11 mouse cellular contexts compared by ENCODE assay signal in the genomic region with DNA sequence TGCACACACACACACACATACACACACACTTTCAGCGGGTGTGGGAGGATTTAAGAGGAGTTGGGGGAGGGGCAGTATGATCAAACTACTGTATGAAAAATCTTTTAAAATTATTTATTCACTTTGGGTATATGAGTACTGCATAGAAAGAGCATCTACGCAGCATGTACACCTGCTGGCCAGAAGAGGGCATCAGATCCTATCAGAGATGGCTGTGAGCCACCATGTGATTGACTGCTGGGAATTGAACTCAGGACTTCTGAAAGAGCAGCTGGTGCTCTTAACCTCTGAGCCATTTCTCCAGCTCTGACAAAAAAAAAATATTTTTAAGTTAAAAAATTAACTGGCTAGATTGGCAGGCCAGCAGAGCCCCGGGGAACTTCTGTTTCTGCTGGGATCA. TPM values are rescaled to one million over a fixed set of nuclear protein-coding genes. Genes with fewer than 3 reads are reported as not detected.
DNase-seq lines count a peak whose midpoint lies in the region; ATAC-seq and TF ChIP-seq lines count a peak whose summit lies in the region.
"Had no signal": no experiment of that assay in that cellular context is flagged by ENCODE, and none has a peak within 500 bp of the region (broad histone marks: within the 10 kb centered on the region; RNA-seq: fewer than 3 reads in every experiment).

No protein-coding gene starts in this region.

- no peak overlapping the region for H3K9ac ChIP-seq in forebrain, embryonic 14.5 days (ENCODE audit: low read length)
- no peak overlapping the region for H3K9ac ChIP-seq in forebrain, embryonic 15.5 days (replicated peaks)
- no peak overlapping the region for H3K9ac ChIP-seq in midbrain, postnatal 0 days (replicated peaks; ENCODE audit: low read length, poor library complexity, severe bottlenecking)
- H3K9ac ChIP-seq in midbrain, embryonic 16.5 days (ENCODE audit: low read depth, low read length), result no peak overlapping the region
- H3K9ac ChIP-seq in neural tube, embryonic 15.5 days (replicated peaks), result no peak overlapping the region
- H3K9ac ChIP-seq: limb, embryonic 13.5 days had no signal

- TF ChIP-seq POLR2A in small intestine, adult 2 months (IDR thresholded peaks at IDR 0.05; ENCODE audit: low read depth, low read length), result no peak

- peaks cover 16% of the 10 kb centered on the region for H3K27me3 ChIP-seq in forebrain, embryonic 14.5 days (replicated peaks; ENCODE audit: control insufficient read depth, insufficient read depth, low read length)
- peaks cover 11% of the 10 kb centered on the region for H3K27me3 ChIP-seq in forebrain, embryonic 15.5 days
- no peaks in the 10 kb centered on the region for H3K27me3 ChIP-seq in midbrain, postnatal 0 days (ENCODE audit: insufficient read depth, low read length)
- H3K27me3 ChIP-seq in midbrain, embryonic 16.5 days (ENCODE audit: control insufficient read depth, insufficient read depth, low read depth, low read length), result no peaks in the 10 kb centered on the region
- H3K27me3 ChIP-seq in small intestine, adult 2 months (ENCODE audit: control insufficient read depth, insufficient read depth, low read length), result peaks cover 13% of the 10 kb centered on the region
- peaks cover 5% of the 10 kb centered on the region; the same call in 1 of the 2 replicates for H3K27me3 ChIP-seq in neural tube, embryonic 15.5 days (replicated peaks)

- ATAC-seq in forebrain, embryonic 14.5 days, result no peak
- no peak for ATAC-seq in forebrain, embryonic 15.5 days (replicated peaks)
- no peak for ATAC-seq in midbrain, postnatal 0 days (ENCODE audit: low FRiP score)
- ATAC-seq in midbrain, embryonic 16.5 days, result no peak
- no peak for ATAC-seq in neural tube, embryonic 15.5 days (ENCODE audit: low FRiP score)

- no peak overlapping the region for H3K4me2 ChIP-seq in forebrain, embryonic 14.5 days (ENCODE audit: low read length)
- no peak overlapping the region for H3K4me2 ChIP-seq in forebrain, embryonic 15.5 days (replicated peaks)
- no peak overlapping the region for H3K4me2 ChIP-seq in midbrain, postnatal 0 days (ENCODE audit: low read depth, low read length, poor library complexity, severe bottlenecking)
- H3K4me2 ChIP-seq in midbrain, embryonic 16.5 days (ENCODE audit: low read length), result no peak overlapping the region
- H3K4me2 ChIP-seq in neural tube, embryonic 15.5 days, result no peak overlapping the region
- H3K4me2 ChIP-seq: limb, embryonic 13.5 days had no signal

- no peaks in the 10 kb centered on the region for H3K36me3 ChIP-seq in forebrain, embryonic 14.5 days (ENCODE audit: control insufficient read depth, insufficient read depth, low read length)
- no peaks in the 10 kb centered on the region for H3K36me3 ChIP-seq in forebrain, embryonic 15.5 days
- no peaks in the 10 kb centered on the region for H3K36me3 ChIP-seq in midbrain, postnatal 0 days (ENCODE audit: insufficient read depth, low read length)
- no peaks in the 10 kb centered on the region for H3K36me3 ChIP-seq in midbrain, embryonic 16.5 days (ENCODE audit: control insufficient read depth, insufficient read depth, low read length)
- no peaks in the 10 kb centered on the region for H3K36me3 ChIP-seq in small intestine, adult 2 months (ENCODE audit: control insufficient read depth, insufficient read depth, low read length)
- H3K36me3 ChIP-seq in neural tube, embryonic 15.5 days, result no peaks in the 10 kb centered on the region
- H3K36me3 ChIP-seq: limb, embryonic 13.5 days had no signal

- DNase-seq in forebrain, embryonic 14.5 days (ENCODE audit: low spot score), result peak; percentile 51
- peak; percentile 53 for DNase-seq in midbrain, postnatal 0 days (ENCODE audit: low spot score)
- DNase-seq in embryo, embryonic 10.5 days (ENCODE audit: low spot score), result peak; percentile 53
- DNase-seq in testis, postnatal 10 days (ENCODE audit: low spot score), result no peak

- no peaks in the 10 kb centered on the region for H3K4me1 ChIP-seq in forebrain, embryonic 14.5 days (ENCODE audit: control insufficient read depth, insufficient read depth, low read length)
- H3K4me1 ChIP-seq in forebrain, embryonic 15.5 days, result peaks cover 10% of the 10 kb centered on the region
- no peaks in the 10 kb centered on the region for H3K4me1 ChIP-seq in midbrain, postnatal 0 days (ENCODE audit: insufficient read depth, low read length)
- no peaks in the 10 kb centered on the region for H3K4me1 ChIP-seq in midbrain, embryonic 16.5 days (ENCODE audit: control insufficient read depth, insufficient read depth, low read length)
- peaks cover 3% of the 10 kb centered on the region; the same call in 1 of the 2 replicates for H3K4me1 ChIP-seq in small intestine, adult 2 months (ENCODE audit: control insufficient read depth, insufficient read depth, insufficient read length, low read length)
- H3K4me1 ChIP-seq in neural tube, embryonic 15.5 days, result peaks cover 10% of the 10 kb centered on the region

- H3K9me3 ChIP-seq in forebrain, embryonic 14.5 days (replicated peaks; ENCODE audit: control insufficient read depth, low read length), result no peaks in the 10 kb centered on the region
- H3K9me3 ChIP-seq in forebrain, embryonic 15.5 days, result no peaks in the 10 kb centered on the region
- H3K9me3 ChIP-seq in midbrain, postnatal 0 days (ENCODE audit: low read length), result no peaks in the 10 kb centered on the region
- H3K9me3 ChIP-seq in midbrain, embryonic 16.5 days (replicated peaks; ENCODE audit: control insufficient read depth, low read length, poor library complexity, severe bottlenecking), result no peaks in the 10 kb centered on the region
- H3K9me3 ChIP-seq in neural tube, embryonic 15.5 days (replicated peaks), result no peaks in the 10 kb centered on the region
- H3K9me3 ChIP-seq: limb, embryonic 13.5 days had no signal

- TF ChIP-seq CTCF in midbrain, postnatal 0 days (IDR thresholded peaks at IDR 0.05), result peak; percentile 70
- TF ChIP-seq CTCF in small intestine, adult 2 months (IDR thresholded peaks at IDR 0.05; ENCODE audit: extremely low read depth, insufficient read length, insufficient replicate concordance, low read depth, low read length), result 0 out of 2 replicates have a peak, but pooled peaks have one; percentile 30

- H3K27ac ChIP-seq in forebrain, embryonic 14.5 days (ENCODE audit: low read depth, low read length), result no peak overlapping the region
- H3K27ac ChIP-seq in forebrain, embryonic 15.5 days (replicated peaks), result no peak overlapping the region
- H3K27ac ChIP-seq in midbrain, postnatal 0 days (ENCODE audit: low read depth, low read length), result no peak overlapping the region
- H3K27ac ChIP-seq in midbrain, embryonic 16.5 days (ENCODE audit: low read length), result no peak overlapping the region
- no peak overlapping the region for H3K27ac ChIP-seq in small intestine, adult 2 months (ENCODE audit: insufficient read depth, low read depth, low read length)
- H3K27ac ChIP-seq in neural tube, embryonic 15.5 days (replicated peaks), result no peak overlapping the region
- H3K27ac ChIP-seq: limb, embryonic 13.5 days had no signal

- H3K4me3 ChIP-seq in forebrain, embryonic 14.5 days (ENCODE audit: low read depth, low read length), result no peak overlapping the region
- no peak overlapping the region for H3K4me3 ChIP-seq in forebrain, embryonic 15.5 days
- no peak overlapping the region for H3K4me3 ChIP-seq in midbrain, postnatal 0 days (ENCODE audit: low read depth, low read length)
- no peak overlapping the region for H3K4me3 ChIP-seq in midbrain, embryonic 16.5 days (ENCODE audit: low read depth, low read length)
- H3K4me3 ChIP-seq in small intestine, adult 2 months (ENCODE audit: low read depth, low read length), result no peak overlapping the region
- H3K4me3 ChIP-seq in neural tube, embryonic 15.5 days (replicated peaks), result no peak overlapping the region
- H3K4me3 ChIP-seq: limb, embryonic 13.5 days had no signal

- 58% methylated on average over 3 of the region's 3 CpGs for WGBS in forebrain, embryonic 14.5 days
- 61% methylated on average over 3 of the region's 3 CpGs for WGBS in forebrain, embryonic 15.5 days
- 56% methylated on average over 3 of the region's 3 CpGs for WGBS in midbrain, postnatal 0 days
- WGBS in midbrain, embryonic 16.5 days, result 64% methylated on average over 3 of the region's 3 CpGs
- 31% methylated on average over 3 of the region's 3 CpGs for WGBS in small intestine, adult 2 months
- WGBS in neural tube, embryonic 15.5 days, result 60% methylated on average over 3 of the region's 3 CpGs

RNA-seq across cellular contexts. Expression of gene Neurl1a, which starts 4.1 kb away (rescaled TPM):
- polyA plus RNA-seq in forebrain, embryonic 14.5 days (2014; fragmentation: Nextera tagmentation; extraction: Ambion mirVana), result 3.7 and 6.4 TPM in 2 replicates
- 7.2 and 7.9 TPM in 2 replicates for polyA plus RNA-seq in forebrain, embryonic 15.5 days (2015; fragmentation: Nextera tagmentation; extraction: Ambion mirVana)
- total RNA-seq in midbrain, postnatal 0 days (2014; rRNA removed), result 66.9 and 82.4 TPM in 2 replicates
- polyA plus RNA-seq in midbrain, postnatal 0 days (2015; fragmentation: Nextera tagmentation; extraction: Ambion mirVana), result 16.2 and 16.8 TPM in 2 replicates
- 15.3 and 15.4 TPM in 2 replicates for polyA plus RNA-seq in midbrain, embryonic 16.5 days (2015; fragmentation: Nextera tagmentation; extraction: Ambion mirVana)
- 2.8 and 6.7 TPM in 2 replicates for polyA plus RNA-seq in small intestine, adult 2 months (2012; rRNA removed)
- polyA plus RNA-seq in neural tube, embryonic 15.5 days (2015; fragmentation: Nextera tagmentation; extraction: Ambion mirVana), result 13.7 and 15.4 TPM in 2 replicates

RNA-seq across cellular contexts. Expression of gene Calhm3, which starts 17.0 kb away (rescaled TPM):
- polyA plus RNA-seq in forebrain, embryonic 14.5 days (2014; fragmentation: Nextera tagmentation; extraction: Ambion mirVana), result not detected in 2 replicates
- polyA plus RNA-seq in forebrain, embryonic 15.5 days (2015; fragmentation: Nextera tagmentation; extraction: Ambion mirVana), result not detected in 2 replicates
- total RNA-seq in midbrain, postnatal 0 days (2014; rRNA removed), result 0.33 TPM in 1 of 2 replicates, not detected in the other
- polyA plus RNA-seq in midbrain, postnatal 0 days (2015; fragmentation: Nextera tagmentation; extraction: Ambion mirVana), result 0.22 TPM in 1 of 2 replicates, not detected in the other
- not detected in 2 replicates for polyA plus RNA-seq in midbrain, embryonic 16.5 days (2015; fragmentation: Nextera tagmentation; extraction: Ambion mirVana)
- 0.27 TPM in 1 of 2 replicates, not detected in the other for polyA plus RNA-seq in small intestine, adult 2 months (2012; rRNA removed)
- 0.18 TPM in 1 of 2 replicates, not detected in the other for polyA plus RNA-seq in neural tube, embryonic 15.5 days (2015; fragmentation: Nextera tagmentation; extraction: Ambion mirVana)
- total RNA-seq: heart, adult 8-10 months; neutrophil, adult 5-6 weeks had no signal
- polyA plus RNA-seq: limb, embryonic 13.5 days had no signal

RNA-seq across cellular contexts. Expression of gene Calhm1, which starts 30.5 kb away (rescaled TPM):
- polyA plus RNA-seq in forebrain, embryonic 14.5 days (2014; fragmentation: Nextera tagmentation; extraction: Ambion mirVana), result not detected in 2 replicates
- not detected in 2 replicates for polyA plus RNA-seq in forebrain, embryonic 15.5 days (2015; fragmentation: Nextera tagmentation; extraction: Ambion mirVana)
- total RNA-seq in midbrain, postnatal 0 days (2014; rRNA removed), result not detected in 2 replicates
- polyA plus RNA-seq in midbrain, postnatal 0 days (2015; fragmentation: Nextera tagmentation; extraction: Ambion mirVana), result not detected in 2 replicates
- not detected in 2 replicates for polyA plus RNA-seq in midbrain, embryonic 16.5 days (2015; fragmentation: Nextera tagmentation; extraction: Ambion mirVana)
- not detected in 2 replicates for polyA plus RNA-seq in small intestine, adult 2 months (2012; rRNA removed)
- not detected in 2 replicates for polyA plus RNA-seq in neural tube, embryonic 15.5 days (2015; fragmentation: Nextera tagmentation; extraction: Ambion mirVana)
- total RNA-seq: heart, adult 8-10 months; neutrophil, adult 5-6 weeks had no signal
- polyA plus RNA-seq: limb, embryonic 13.5 days had no signal

RNA-seq across cellular contexts. Expression of gene Calhm2, which starts 36.4 kb away (rescaled TPM):
- 0.69 and 0.83 TPM in 2 replicates for polyA plus RNA-seq in forebrain, embryonic 14.5 days (2014; fragmentation: Nextera tagmentation; extraction: Ambion mirVana)
- 1.0 and 1.2 TPM in 2 replicates for polyA plus RNA-seq in forebrain, embryonic 15.5 days (2015; fragmentation: Nextera tagmentation; extraction: Ambion mirVana)
- 0.77 and 0.80 TPM in 2 replicates for total RNA-seq in midbrain, postnatal 0 days (2014; rRNA removed)
- polyA plus RNA-seq in midbrain, postnatal 0 days (2015; fragmentation: Nextera tagmentation; extraction: Ambion mirVana), result 0.80 and 1.0 TPM in 2 replicates
- polyA plus RNA-seq in midbrain, embryonic 16.5 days (2015; fragmentation: Nextera tagmentation; extraction: Ambion mirVana), result 0.89 and 1.1 TPM in 2 replicates
- 3.6 and 6.1 TPM in 2 replicates for polyA plus RNA-seq in small intestine, adult 2 months (2012; rRNA removed)
- polyA plus RNA-seq in neural tube, embryonic 15.5 days (2015; fragmentation: Nextera tagmentation; extraction: Ambion mirVana), result 1.3 and 3.0 TPM in 2 replicates
